Mouse (Mus musculus) activated CD4-positive, CD25-positive, alpha-beta regulatory T cell, adult 4 months (primary cell): Measurements from ENCODE around the gene Wbp2nl. TPM values are rescaled to one million over a fixed set of nuclear protein-coding genes. Genes with fewer than 3 reads are reported as not detected.

ENCODE experiments used
- ATAC-seq: one replicate; pipeline ENCODE4 v1.8.0; 2017
- polyA plus RNA-seq, 2 experiments: library from polyadenylated mRNA; unstranded; fragments of 100-300 nt; shearing (Covaris generic); gene quantifications; one replicate each; pipeline ENCODE4 v1.2.1; 2017

Wbp2nl gene
- polyA plus RNA-seq, 2 experiments from 2014 or later, result not detected

DNA sequence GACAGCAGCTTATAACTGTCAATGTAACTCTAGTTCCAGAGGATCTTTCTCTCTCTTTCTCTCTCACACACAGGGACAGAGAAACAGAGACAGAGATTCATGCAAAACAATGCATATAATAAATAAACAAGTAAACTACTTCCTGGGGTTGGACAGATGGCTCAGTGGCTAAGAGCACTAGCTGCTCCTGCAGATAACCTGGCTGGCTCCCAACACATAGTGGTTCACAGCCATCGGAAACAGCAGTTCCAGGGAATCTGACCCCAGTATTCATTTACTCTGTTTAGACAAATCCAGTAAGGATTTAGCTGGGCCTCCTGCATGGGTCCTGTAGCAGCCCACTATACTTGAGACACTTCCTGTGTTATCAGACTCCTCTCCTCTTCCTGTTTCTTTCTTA is 20.9 kb downstream of the Wbp2nl start:
- no peak for ATAC-seq

DNA sequence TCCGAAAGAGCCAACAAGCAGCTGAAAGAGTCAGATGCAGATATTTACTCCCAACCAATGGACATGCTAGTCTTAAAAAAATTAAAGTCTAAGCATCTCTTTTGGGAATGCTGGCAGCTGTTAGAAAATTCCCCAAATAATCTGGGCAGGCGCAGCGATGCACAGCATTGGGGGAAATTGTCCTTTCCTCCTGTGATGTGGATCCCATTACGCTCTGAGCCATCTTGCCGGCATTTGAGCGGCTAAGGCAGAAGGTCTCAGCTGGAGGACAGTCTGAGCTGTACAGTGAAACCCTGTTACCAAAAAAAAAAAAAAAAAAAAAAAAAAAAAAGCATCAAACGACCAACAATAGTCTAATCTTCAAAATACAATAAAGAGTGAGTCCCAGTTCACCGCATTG is 23.4 kb downstream of the Wbp2nl start:
- ATAC-seq, result no peak

DNA sequence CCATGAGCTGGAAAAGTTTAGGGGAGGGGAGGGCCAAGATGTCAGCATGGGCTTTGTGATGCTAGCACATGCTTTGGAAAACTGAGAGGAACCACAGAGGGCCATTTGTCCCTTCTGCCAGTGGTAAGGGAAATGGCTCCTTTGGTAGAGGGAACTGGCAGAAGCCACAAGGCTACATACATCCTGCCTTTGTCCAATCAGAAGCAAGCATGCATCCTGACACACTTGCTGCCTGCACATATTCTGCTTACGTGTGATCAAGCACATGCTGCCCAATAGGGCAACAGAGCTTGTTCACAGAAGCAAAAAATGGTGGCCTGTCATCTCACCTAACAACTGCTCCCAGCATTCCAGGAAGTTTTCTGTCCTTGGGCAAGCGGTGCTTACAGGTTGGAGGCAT is 26.6 kb downstream of the Wbp2nl start:
- no peak for ATAC-seq

DNA sequence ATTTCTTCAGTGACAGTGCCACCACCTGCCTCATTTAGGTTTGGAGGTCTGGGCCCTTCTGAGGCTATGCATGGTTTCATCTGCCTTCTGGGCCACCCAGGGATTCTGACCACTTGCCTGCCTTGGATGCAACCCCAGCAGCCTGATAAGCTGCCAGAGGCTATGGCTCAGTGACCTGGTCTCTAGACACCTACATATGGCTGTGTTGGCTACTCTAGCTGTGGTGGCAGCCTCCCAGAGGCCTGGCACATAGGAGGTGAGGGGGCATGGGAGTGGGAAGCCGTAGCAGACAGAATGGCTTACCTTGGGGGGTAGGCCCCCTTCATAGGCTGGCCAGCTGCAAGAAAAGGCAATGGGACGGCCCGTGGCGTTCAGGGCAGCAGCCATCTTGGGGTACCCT is 36.4 kb downstream of the Wbp2nl start:
- ATAC-seq, result no peak

DNA sequence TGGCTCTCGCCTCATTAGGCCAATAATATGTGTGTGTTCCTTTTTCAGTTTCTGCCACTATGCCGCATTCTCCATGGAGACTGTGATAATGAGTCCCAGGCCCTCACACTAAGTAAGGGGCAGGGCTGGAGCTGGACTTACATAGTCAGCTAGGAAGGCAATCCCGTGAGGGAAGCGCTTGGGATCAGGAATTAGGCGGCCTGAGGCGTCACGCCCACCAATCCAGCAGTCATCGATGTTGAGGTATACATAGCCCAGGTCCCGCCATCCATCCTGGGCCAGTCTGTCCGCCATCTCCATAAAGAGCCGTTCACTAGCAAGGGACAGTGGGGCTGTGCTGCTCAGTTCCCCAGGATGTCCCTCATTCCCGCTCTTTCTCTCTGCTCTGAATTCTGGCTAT is 37.9 kb downstream of the Wbp2nl start:
- no peak for ATAC-seq

DNA sequence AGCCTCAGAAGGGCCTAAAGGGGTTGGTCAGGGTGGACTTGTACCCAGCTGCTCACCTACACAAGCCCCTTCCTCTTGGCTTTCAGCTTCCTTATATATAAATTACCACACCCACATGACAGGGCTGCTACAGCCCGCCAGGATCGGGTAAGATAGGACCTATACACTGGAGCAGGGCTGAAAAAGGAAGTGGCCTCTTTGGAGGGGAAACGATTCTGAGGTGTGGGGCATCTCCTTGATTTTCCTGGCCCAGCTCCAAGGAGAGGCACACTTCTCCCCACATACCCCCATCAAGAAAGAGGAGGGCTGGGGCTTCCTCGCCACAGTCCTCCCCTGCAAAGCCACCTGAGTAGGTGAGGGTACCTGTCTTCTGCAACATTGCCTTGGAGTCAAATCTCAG is 39.1 kb downstream of the Wbp2nl start:
- ATAC-seq, result no peak

DNA sequence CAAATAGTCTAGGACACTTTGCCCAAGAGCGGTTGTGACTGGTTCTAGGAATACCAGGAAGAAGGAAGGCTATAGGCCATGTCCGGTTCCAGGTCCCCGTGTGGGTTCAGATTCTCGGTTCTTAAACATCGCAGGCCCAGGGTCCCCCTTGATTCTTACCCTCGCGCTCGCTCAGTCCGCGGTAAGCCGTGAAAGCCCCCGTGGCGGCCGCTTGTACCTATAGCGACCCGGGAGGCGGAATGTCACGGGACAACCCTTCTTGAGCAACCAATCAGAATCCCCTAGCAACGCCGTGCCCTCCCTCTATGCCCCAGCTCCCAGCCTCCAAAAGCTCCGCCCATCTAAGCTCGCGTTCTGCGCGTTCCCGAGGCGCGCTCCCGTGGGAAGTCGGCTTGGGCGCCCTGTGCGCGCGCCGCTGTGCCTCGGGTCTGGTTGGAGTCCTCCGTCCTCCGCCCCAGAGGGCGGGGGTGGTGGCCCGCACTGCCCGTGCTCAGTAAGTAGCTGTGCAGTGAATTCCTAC is 39.9 kb downstream of the Wbp2nl start, which contains the start of the genes Naga, Pheta2 and Smdt1:
TSS of gene Naga (minus strand) at position 333 of the 520 bp plus-strand sequence.
TSS of gene Pheta2 (plus strand) at position 350 of the 520 bp plus-strand sequence.
TSS of gene Smdt1 (plus strand) at position 367 of the 520 bp plus-strand sequence.
- peak; percentile 94 for ATAC-seq

DNA sequence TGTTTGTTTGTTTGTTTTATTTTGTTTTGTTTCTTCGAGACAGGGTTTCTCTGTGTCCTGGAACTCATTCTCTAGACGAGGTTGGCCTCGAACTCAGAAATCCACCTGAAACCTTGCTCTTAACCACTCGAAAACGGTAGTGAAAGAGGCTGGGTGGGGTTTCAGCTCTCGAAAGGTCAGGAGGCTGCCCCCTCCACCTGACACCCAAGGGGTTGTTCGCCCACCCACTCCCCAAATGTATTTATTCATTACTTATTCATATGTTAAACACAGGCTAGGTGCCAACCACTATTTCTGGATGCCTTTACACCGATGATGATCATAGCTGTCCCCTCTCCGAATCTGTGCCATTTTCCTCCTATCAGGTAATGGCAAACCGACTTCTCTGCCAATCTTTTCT is 40.4 kb downstream of the Wbp2nl start:
- no peak for ATAC-seq

DNA sequence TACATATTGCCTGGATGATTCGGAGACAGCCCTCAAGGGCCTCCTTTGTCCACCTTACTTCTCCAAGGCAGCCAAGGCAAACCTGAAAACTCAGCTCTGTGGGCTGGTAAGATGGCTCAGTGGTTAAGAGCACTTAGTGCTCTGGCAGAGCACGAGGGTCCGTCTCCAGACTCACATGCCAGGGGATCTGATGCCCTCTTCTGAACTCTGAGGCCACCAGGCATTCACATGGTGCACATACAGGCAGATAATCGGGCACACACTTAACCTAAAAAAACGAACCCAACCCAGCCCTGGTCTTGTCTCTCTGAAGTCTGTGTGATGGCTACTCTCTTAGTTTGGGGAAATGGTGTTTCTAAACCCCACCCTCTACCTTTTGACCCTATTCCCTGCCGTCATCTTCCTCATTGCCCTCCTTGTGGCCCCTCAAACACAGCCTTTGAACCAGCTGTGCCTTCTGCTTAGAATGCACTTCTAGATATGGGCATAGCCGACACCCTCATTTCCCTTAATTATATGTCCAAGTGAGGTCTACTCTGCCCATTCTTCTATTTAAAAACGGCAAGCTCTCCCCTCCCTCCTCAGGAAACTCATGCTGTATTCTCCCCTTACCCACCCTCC is 41.0 kb downstream of the Wbp2nl start:
- ATAC-seq, result no peak

DNA sequence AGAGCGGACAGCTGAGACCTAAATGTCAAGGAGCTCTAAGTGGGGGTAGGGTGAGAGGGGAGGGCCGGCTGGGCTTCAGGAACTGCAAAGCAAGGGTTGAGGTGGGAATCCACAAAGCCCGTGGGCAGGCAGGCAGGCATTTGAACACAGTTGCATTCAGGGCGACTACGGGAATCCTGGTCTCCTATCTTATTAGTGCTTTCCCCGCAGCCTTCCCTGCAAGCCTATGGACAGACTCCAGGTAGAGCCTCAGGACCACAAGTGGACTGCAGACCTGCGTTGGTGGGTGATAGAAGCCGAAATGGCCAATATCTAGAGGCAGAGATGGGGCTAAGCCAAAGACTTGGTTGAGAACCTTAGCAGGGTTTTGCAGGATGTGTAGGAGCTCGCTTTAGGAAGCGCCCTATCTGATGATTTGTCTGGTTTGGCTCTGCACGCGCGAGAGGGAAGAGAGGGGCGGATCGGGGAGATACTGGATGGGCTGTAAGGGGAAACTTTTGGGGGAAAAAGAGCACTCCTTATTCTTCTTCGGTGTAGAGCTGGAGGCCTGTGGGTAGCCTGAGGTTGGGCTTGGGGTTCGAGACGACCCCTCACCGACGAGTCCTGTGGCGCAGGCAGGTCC is 41.8 kb downstream of the Wbp2nl start:
- no peak for ATAC-seq

DNA sequence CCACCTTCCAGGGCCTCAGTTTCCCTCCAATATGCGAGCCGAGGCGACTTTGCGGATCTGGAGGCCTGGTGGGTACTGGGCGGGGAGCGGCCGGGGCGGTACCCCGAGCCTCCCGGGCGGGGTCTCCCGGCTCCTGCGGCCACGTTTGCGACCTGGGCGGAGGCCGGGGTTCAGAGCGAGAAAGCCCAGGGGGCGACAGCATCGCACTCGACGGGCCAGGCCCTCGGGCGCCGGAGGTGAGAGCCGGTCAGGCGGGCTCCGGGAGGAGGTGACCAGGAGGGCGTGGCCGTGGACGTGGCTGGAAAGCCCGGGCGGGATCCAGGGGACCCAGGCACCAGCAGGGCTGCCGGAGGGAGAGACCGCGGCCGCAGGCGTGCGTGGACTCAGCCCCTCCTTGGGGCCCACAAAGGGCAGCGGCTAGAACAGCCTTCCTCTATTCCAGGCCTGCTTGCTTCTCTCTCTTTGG is 42.3 kb downstream of the Wbp2nl start:
- ATAC-seq, result no peak

DNA sequence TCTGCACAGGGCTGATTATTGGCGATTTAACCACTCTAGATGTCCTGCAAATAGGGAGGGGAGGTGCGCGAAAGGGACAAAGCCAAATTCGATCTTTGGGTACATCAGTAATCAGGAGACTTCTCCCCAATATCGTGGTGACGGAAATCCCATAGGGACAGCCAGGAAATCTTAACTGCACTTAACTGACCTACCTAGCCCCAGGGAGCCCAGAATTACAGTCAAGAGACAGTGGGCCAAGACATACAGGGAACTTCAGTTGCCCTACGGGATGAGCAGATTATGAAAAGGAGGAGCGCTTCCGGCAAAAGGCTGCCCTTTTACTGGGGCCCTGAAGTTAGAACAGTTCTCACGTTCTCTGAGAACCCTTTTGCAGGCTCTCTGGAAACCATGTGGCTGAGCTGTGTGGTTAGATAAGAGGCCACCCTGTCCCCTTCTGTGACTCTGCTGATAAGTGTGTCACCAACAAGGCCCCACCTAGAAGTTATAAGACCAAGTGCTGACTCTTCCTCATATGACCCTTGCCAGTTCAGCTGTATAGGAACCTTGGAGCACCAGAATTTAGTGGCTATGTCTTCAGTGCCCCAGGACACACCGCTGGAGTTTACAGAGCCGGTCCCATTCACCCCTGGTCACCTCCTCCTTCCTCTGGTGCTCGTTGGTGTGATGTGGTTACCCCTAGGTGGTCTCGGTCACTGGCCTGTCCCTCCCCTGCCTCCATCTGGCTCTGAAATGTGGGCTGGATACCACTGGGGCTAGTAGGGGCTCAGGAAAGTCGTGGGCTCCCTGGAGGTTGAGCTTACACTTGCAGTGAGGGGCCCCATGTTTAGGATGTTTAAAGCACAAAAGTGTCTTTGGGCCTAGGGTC is 43.2 kb downstream of the Wbp2nl start:
- ATAC-seq, result peak; percentile 6

DNA sequence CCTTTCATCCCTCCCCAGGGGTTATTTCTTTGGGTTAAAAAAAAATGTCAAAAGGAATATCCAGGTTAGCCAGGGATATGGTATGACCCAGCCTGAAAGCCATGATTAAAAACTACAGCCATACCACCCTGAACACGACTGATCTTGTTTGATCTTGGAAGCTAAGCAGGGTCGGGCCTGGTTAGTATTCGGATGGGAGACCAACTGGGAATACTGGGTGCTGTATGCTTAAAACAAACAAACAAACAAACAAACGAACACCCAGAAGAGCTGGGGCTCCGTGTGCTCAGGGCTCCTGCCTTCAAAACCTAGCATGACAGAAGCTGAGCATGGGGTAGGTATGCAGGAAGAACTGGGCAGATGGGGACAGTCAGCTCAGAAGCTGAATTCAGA is 43.8 kb downstream of the Wbp2nl start:
- no peak for ATAC-seq

DNA sequence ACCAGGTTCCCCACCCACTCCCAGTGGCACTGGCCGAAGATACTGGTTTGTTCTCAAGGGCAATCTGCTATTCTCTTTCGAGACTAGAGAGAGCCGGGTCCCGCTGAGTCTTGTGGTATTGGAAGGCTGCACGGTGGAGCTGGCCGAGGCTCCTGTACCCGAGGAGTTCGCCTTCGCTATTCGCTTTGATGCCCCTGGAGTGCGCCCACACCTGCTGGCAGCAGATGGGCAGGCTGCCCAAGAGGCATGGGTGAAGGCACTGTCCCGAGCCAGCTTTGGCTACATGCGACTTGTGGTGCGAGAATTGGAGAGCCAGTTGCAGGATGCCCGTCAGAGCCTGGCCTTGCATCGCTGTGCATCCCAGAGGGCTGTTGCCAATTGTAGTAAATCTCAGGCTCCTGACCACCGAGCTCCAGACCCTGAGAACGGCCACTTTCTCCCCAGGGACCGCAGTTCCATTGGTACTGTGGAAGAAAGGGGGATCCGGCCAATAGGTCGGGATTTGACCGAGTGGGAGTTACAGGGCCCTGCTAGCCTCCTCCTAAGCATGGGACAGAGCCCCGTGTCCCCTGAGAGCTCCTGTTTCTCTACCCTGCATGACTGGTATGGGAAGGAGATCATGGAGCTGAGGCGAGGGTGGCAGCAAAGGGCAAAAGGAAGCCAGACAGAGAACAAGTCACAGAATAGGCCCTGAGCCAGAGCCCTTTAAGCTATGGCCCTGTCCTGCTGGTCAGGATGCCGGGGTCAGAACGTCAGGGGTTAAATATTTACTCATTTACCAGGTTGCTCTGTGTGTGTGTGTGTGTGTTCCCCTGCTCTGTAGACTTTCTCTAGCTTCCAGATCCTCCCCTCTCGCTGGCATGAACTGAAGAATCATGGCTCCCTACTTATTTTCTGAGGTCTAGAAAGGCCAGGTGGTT is 44.9 kb downstream of the Wbp2nl start:
- no peak for ATAC-seq

DNA sequence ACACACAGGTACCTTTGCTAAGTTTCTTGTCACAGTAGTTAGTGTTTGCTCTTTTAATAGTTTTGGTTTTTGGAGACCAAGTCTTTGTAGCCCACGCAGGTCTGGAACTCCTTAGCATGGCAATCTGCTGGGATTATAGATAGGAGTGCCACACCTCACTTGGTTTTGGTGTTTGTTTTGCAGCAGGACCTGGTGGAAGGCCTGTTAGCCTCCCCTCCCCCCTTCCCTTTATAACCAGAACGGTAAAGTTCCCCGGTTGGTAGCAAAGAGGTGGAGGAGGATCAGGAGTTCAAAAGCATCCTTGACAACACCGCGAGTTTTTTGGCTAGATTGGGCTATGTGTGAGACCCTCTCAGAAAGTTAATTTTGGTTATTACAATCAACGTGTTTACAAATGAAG is 46.2 kb downstream of the Wbp2nl start:
- ATAC-seq, result no peak

DNA sequence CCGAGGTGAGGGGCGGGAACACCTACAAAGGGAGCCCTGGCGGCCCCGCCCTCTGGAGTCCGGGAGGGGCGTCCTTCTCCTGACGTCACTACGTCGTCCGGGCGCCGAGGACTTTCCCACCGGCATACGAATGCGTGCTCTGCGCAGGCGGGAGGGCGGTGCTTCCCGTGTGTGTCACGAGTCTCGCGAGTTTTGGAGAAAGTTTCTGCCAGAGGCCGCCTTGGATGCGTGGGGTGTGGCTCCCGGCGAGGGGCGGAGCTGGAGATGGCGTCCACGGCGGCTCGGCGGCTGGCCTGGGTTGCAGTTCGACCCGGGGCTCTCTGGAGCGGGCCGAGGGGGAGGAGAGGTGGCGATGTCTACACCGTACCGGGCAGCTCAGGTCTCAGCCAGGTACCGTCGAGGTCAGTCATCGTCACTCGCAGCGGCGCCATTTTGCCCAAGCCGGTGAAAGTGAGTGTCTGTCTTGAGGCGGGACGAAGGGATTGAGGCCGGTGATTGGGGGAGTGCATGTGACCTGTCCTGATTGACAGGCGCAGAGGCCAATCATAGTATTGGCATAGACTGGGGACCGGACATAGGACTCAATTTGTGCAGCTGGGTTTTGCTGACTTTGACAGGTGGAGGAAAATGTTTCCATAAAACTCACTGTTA is 47.2 kb downstream of the Wbp2nl start:
- ATAC-seq, result peak; percentile 92

DNA sequence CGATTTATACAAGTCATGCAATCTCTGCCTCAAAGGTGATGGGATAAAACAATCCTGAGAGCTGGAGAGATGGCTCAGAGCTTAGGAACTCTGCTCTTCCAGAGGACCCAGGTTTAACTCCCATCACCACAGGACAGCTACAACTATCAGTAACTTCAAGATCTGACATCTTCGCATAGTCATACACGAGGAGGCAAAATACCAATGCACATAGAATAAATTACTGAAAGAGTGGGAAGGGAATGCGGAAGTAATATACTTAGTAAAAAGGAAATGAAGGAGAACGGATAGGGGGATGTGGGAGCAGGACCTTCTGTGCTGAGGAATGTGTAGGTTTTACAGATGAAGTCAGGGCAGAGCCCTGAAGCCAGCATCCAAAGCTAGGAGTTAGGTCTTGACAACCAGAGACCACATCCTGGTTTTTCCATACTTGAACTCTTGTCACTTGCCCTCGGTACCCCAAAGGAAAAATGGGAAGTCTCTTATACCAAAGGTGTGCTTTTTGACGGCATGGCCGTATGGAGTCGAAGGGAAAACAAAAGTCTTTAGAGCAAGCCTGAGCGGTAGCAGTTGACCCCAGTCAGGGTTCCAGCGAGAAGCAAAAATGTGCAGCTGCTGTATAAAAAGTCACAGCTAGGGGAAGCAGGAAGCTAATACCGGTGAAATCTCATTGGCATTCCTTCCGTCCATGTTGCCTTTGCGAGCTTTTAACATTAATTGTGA is 48.0 kb downstream of the Wbp2nl start:
- no peak for ATAC-seq

DNA sequence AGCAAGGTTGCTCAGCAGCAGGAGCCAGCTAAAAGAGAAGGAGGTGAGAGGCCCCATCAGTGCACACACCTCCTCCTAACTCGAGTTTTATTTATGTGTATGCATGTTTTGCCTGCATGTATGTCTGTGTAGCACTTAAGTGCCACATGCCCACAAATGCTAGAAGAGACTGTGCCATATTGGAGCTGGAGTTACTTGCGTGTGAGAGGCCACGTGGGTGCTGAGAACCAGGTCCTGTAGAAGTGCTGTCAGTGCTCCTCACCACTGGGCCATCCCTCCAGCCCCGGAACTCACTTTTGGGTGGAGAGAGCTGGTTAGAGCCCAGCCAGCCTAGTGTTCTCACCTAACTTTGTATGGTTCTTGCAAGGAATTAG is 48.5 kb downstream of the Wbp2nl start:
- no peak for ATAC-seq

DNA sequence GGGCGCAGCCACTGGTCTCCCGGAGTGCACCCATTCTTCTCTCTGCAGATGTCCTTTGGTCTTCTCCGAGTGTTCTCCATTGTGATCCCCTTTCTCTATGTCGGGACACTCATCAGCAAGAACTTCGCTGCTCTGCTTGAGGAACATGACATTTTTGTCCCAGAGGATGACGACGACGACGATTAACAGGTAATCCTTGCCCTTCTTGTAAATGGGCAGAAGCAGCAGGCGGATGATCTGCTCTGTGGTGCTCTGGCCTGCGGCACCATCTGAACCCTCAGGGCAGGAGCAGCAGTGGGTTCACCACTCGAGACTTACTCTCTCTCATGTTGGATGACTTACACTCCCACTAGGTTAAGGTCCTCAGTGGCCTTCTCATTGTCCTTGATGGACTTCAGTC is 49.1 kb downstream of the Wbp2nl start:
- no peak for ATAC-seq

DNA sequence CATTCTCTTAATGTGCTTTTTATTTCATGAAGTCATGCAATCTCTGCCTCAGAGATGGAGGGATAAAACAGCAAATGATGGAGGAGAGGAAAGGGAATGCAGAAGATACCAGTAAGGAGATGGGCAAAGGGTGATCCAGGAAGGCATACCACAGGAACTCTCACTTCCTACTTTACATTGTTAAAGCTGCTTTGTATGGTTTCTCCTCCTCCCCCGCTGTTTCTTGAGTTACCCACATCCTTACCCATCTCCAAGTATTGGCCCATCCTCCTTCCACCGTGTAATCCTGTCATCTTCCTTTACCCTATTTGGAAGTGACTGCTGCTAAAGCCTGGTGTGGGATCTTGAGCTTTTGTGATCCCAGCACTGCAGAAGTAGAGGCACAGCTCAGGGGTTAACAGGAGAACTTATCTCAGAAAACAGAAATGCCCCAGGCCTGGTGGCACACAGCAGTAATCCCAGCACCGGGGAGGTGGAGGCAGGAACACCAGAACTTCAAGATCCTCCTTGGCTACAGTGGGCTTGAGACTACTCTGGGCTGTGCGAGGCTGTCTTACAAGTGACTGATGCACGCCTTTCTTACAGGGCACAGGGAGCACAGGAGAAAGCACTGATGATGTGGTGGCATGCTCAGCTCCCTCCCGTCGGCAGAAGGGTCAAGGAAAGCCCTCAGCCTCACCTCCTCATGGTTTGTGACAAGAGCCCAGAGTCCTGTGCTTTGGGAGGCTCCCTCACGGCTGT is 49.7 kb downstream of the Wbp2nl start:
- no peak for ATAC-seq
